8 mouse cellular contexts compared by ENCODE assay signal in the genomic region with DNA sequence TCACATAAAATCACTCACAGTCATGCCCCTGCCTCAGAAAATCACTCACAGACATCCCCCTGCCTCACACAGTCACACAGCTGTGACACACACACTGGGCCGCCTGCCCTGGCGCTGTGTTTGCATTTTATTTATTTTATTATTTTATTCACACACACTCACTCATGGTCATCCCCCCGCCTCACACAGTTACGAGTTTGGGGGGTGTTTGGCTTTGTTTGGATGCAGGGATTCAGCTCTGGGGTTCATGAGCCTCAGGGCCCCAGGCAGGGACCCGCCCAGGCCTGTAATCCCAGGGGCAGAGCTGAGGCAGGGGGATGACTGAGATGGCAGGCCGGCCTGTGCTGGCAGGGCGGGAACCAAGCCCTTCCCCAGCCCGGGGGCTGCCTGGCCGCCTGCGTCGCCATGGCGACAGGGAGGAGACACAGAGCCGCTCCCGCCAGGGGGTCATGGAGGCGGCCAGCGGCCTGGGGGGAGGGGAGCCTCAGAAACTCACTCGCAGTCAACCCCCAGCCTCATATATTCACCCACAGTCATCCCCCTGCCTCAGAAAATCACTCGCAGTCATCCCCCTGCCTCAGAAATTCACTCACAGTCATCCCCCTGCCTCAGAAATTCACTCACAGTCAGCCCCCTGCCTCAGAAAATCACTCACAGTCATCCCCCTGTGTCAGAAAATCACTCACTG. TPM values are rescaled to one million over a fixed set of nuclear protein-coding genes. Genes with fewer than 3 reads are reported as not detected.
A peak's percentile ranks its signal among the peaks of the same experiment; 100 is the strongest.
DNase-seq lines count a peak whose midpoint lies in the region; ATAC-seq and TF ChIP-seq lines count a peak whose summit lies in the region.
"Not testable (repeated sequence)": the region's sequence is repeated elsewhere in the genome, so short reads cannot be mapped to it uniquely, and the experiment has no call there.

No protein-coding gene starts in this region.

- peak; percentile 56; the same call in 1 of the 2 replicates for ATAC-seq in forebrain, embryonic 12.5 days (ENCODE audit: low FRiP score)
- 0 out of 2 replicates have a peak, but pooled peaks have one; percentile 36 for ATAC-seq in heart, embryonic 11.5 days (replicated peaks; ENCODE audit: insufficient number of reproducible peaks, low FRiP score, low TSS enrichment)
- peak; percentile 45; the same call in 1 of the 2 replicates for ATAC-seq in kidney, embryonic 15.5 days (replicated peaks; ENCODE audit: low FRiP score)
- ATAC-seq in lung, embryonic 15.5 days (ENCODE audit: borderline replicate concordance, extremely low read depth, low FRiP score, low TSS enrichment), result peak; percentile 47; the same call in 1 of the 2 replicates
- peak; percentile 55 for ATAC-seq in neural tube, embryonic 11.5 days (ENCODE audit: insufficient read depth, low FRiP score, low TSS enrichment)

- not testable (repeated sequence) for TF ChIP-seq EP300 in ES-Bruce4 (IDR thresholded peaks at IDR 0.05; ENCODE audit: insufficient read depth, low read depth, low read length)

- not testable (repeated sequence) for TF ChIP-seq CTCF in ES-Bruce4 (IDR thresholded peaks at IDR 0.05; ENCODE audit: low read depth, low read length)

- peak; percentile 90 for DNase-seq in cerebellum, adult 9-11 months
- not testable (repeated sequence) for DNase-seq in neural tube, embryonic 11.5 days (ENCODE audit: low spot score)
- peak; percentile 59 for DNase-seq in thymus, postnatal 25 days

- not testable (repeated sequence) for TF ChIP-seq POLR2A in ES-Bruce4 (IDR thresholded peaks at IDR 0.05; ENCODE audit: insufficient read depth, low read length)

- peaks cover 15% of the 10 kb centered on the region for H3K4me1 ChIP-seq in ES-Bruce4 (ENCODE audit: control insufficient read depth, insufficient read depth, low read length)
- peaks cover 14% of the 10 kb centered on the region for H3K4me1 ChIP-seq in forebrain, embryonic 12.5 days
- H3K4me1 ChIP-seq in heart, embryonic 11.5 days (ENCODE audit: control insufficient read depth, insufficient read depth, low read length); kidney, embryonic 15.5 days; lung, embryonic 15.5 days; neural tube, embryonic 11.5 days (ENCODE audit: control insufficient read depth, insufficient read depth, low read length): not testable (repeated sequence)

- not testable (repeated sequence) for H3K4me2 ChIP-seq in forebrain, embryonic 12.5 days; heart, embryonic 11.5 days; kidney, embryonic 15.5 days; lung, embryonic 15.5 days; neural tube, embryonic 11.5 days (ENCODE audit: low read depth)

- H3K9me3 ChIP-seq in ES-Bruce4 (replicated peaks; ENCODE audit: control insufficient read depth, insufficient read depth, low read length, poor library complexity, severe bottlenecking); lung, embryonic 15.5 days; neural tube, embryonic 11.5 days (ENCODE audit: control insufficient read depth, low read length): not testable (repeated sequence)
- H3K9me3 ChIP-seq in forebrain, embryonic 12.5 days, result peaks cover 19% of the 10 kb centered on the region
- H3K9me3 ChIP-seq in heart, embryonic 11.5 days (replicated peaks; ENCODE audit: control insufficient read depth, low read length), result peaks cover 26% of the 10 kb centered on the region
- peaks cover 14% of the 10 kb centered on the region; the same call in 1 of the 2 replicates for H3K9me3 ChIP-seq in kidney, embryonic 15.5 days (replicated peaks)

- not testable (repeated sequence) for H3K9ac ChIP-seq in ES-Bruce4 (ENCODE audit: low read depth, poor library complexity, severe bottlenecking); forebrain, embryonic 12.5 days; heart, embryonic 11.5 days (ENCODE audit: low read depth, low read length); kidney, embryonic 15.5 days; lung, embryonic 15.5 days; neural tube, embryonic 11.5 days (ENCODE audit: low read length)

- not testable (repeated sequence) for H3K36me3 ChIP-seq in ES-Bruce4 (ENCODE audit: control insufficient read depth, insufficient read depth, low read length, poor library complexity, severe bottlenecking); forebrain, embryonic 12.5 days (replicated peaks); heart, embryonic 11.5 days (ENCODE audit: control insufficient read depth, insufficient read depth, low read length); kidney, embryonic 15.5 days; lung, embryonic 15.5 days; neural tube, embryonic 11.5 days (ENCODE audit: control insufficient read depth, insufficient read depth, low read length)

- H3K4me3 ChIP-seq in ES-Bruce4 (ENCODE audit: low read depth, low read length); forebrain, embryonic 12.5 days (replicated peaks); heart, embryonic 11.5 days (ENCODE audit: low read depth, low read length); kidney, embryonic 15.5 days (replicated peaks); lung, embryonic 15.5 days; neural tube, embryonic 11.5 days (ENCODE audit: low read depth, low read length): not testable (repeated sequence)

- WGBS in forebrain, embryonic 12.5 days, result 36% methylated on average over 12 of the region's 18 CpGs
- 47% methylated on average over 6 of the region's 18 CpGs for WGBS in heart, embryonic 11.5 days (ENCODE audit: insufficient replicate concordance)
- WGBS in kidney, embryonic 15.5 days, result 41% methylated on average over 18 of the region's 18 CpGs
- 45% methylated on average over 16 of the region's 18 CpGs for WGBS in lung, embryonic 15.5 days
- WGBS in neural tube, embryonic 11.5 days, result 48% methylated on average over 5 of the region's 18 CpGs

- H3K27ac ChIP-seq in ES-Bruce4 (ENCODE audit: insufficient read depth, low read length), result peak overlapping the region; percentile 72
- H3K27ac ChIP-seq in forebrain, embryonic 12.5 days; heart, embryonic 11.5 days (ENCODE audit: low read depth, low read length); kidney, embryonic 15.5 days; lung, embryonic 15.5 days; neural tube, embryonic 11.5 days (ENCODE audit: low read depth, low read length): not testable (repeated sequence)

- H3K27me3 ChIP-seq in ES-Bruce4 (ENCODE audit: control insufficient read depth, insufficient read depth, low read length, poor library complexity, severe bottlenecking); forebrain, embryonic 12.5 days; heart, embryonic 11.5 days (ENCODE audit: control insufficient read depth, insufficient read depth, low read length); kidney, embryonic 15.5 days; lung, embryonic 15.5 days; neural tube, embryonic 11.5 days (ENCODE audit: control insufficient read depth, insufficient read depth, low read length): not testable (repeated sequence)

RNA-seq across cellular contexts. Expression of a gene that starts 6.8 kb away (rescaled TPM):
- polyA plus RNA-seq in ES-Bruce4 (2011; ENCODE audit: insufficient read depth, insufficient read length, low read depth, missing spikeins), result 1,061 and 1,174 TPM in 2 replicates
- polyA plus RNA-seq in forebrain, embryonic 12.5 days (2016; fragmentation: Nextera tagmentation; extraction: Ambion mirVana), result 181 and 277 TPM in 2 replicates
- polyA plus RNA-seq in heart, embryonic 11.5 days (2014; fragmentation: Nextera tagmentation; extraction: Ambion mirVana), result 95.5 and 157 TPM in 2 replicates
- polyA plus RNA-seq in kidney, embryonic 15.5 days (2015; fragmentation: Nextera tagmentation; extraction: Ambion mirVana), result 193 and 248 TPM in 2 replicates
- 199 and 218 TPM in 2 replicates for polyA plus RNA-seq in lung, embryonic 15.5 days (2015; fragmentation: Nextera tagmentation; extraction: Ambion mirVana)
- 214 and 267 TPM in 2 replicates for polyA plus RNA-seq in neural tube, embryonic 11.5 days (2014; fragmentation: Nextera tagmentation; extraction: Ambion mirVana)
